18 mouse cellular contexts compared by ENCODE assay signal in genomic region chr14:118850011-118850695, GRCm38 (mm10).
DNase-seq lines count a peak whose midpoint lies in the region; ATAC-seq and TF ChIP-seq lines count a peak whose summit lies in the region.
"Had no signal": no experiment of that assay in that cellular context is flagged by ENCODE, and none has a peak within 500 bp of the region (broad histone marks: within the 10 kb centered on the region; RNA-seq: fewer than 3 reads in every experiment).

No protein-coding gene starts in this region.

- H3K27me3 ChIP-seq in lung, embryonic 14.5 days (ENCODE audit: insufficient read depth, low read length), result no peaks in the 10 kb centered on the region
- H3K27me3 ChIP-seq in stomach, postnatal 0 days (ENCODE audit: control insufficient read depth, insufficient read depth, low read length), result no peaks in the 10 kb centered on the region

- no peaks in the 10 kb centered on the region for H3K36me3 ChIP-seq in lung, embryonic 14.5 days (ENCODE audit: insufficient read depth)
- H3K36me3 ChIP-seq in stomach, postnatal 0 days (ENCODE audit: control insufficient read depth, insufficient read depth, low read length), result no peaks in the 10 kb centered on the region
- H3K36me3 ChIP-seq: heart, embryonic 15.5 days; hindbrain, embryonic 12.5 days; liver, embryonic 13.5 days had no signal

- H3K9me3 ChIP-seq in lung, embryonic 14.5 days (ENCODE audit: low read depth, low read length), result no peaks in the 10 kb centered on the region
- no peaks in the 10 kb centered on the region for H3K9me3 ChIP-seq in stomach, postnatal 0 days (ENCODE audit: control insufficient read depth, low read length)
- H3K9me3 ChIP-seq: forebrain, embryonic 13.5 days; heart, embryonic 15.5 days; hindbrain, embryonic 12.5 days; liver, embryonic 13.5 days had no signal

- 56% methylated on average over 11 of the region's 11 CpGs for WGBS in lung, embryonic 14.5 days
- 65% methylated on average over 11 of the region's 11 CpGs for WGBS in stomach, postnatal 0 days

- TF ChIP-seq CTCF in lung, embryonic 14.5 days (IDR thresholded peaks at IDR 0.05; ENCODE audit: low read depth), result no peak
- no peak for TF ChIP-seq CTCF in stomach, postnatal 0 days (IDR thresholded peaks at IDR 0.05; ENCODE audit: low read depth)

- peak overlapping the region; percentile 36 for H3K4me2 ChIP-seq in lung, embryonic 14.5 days
- H3K4me2 ChIP-seq in stomach, postnatal 0 days (replicated peaks; ENCODE audit: low read depth), result no peak overlapping the region
- H3K4me2 ChIP-seq: forebrain, embryonic 13.5 days; heart, embryonic 15.5 days; hindbrain, embryonic 12.5 days; liver, embryonic 13.5 days; midbrain, embryonic 11.5 days had no signal

- peak; percentile 26 for ATAC-seq in activated CD4-positive, CD25-positive, alpha-beta regulatory T cell, adult 4 months
- ATAC-seq in lung, embryonic 14.5 days (ENCODE audit: insufficient read depth), result no peak
- ATAC-seq in megakaryocyte, adult 5-6 weeks (ENCODE audit: poor library complexity, severe bottlenecking), result peak; percentile 1; the same call in 1 of the 2 replicates
- no peak for ATAC-seq in stomach, postnatal 0 days (ENCODE audit: low FRiP score, low TSS enrichment)
- no peak for ATAC-seq in erythroblast, adult 5-6 weeks (replicated peaks; ENCODE audit: low FRiP score, poor library complexity, severe bottlenecking)
- ATAC-seq: forebrain, embryonic 13.5 days; intestine, postnatal 0 days had no signal

- H3K4me3 ChIP-seq in lung, embryonic 14.5 days (ENCODE audit: low read depth, low read length), result no peak overlapping the region
- H3K4me3 ChIP-seq in stomach, postnatal 0 days (ENCODE audit: low read depth, low read length), result no peak overlapping the region
- H3K4me3 ChIP-seq: forebrain, embryonic 13.5 days; heart, embryonic 15.5 days; hindbrain, embryonic 12.5 days; liver, embryonic 13.5 days had no signal

- no peak overlapping the region for H3K9ac ChIP-seq in lung, embryonic 14.5 days
- no peak overlapping the region for H3K9ac ChIP-seq in stomach, postnatal 0 days (ENCODE audit: low read length)
- H3K9ac ChIP-seq: forebrain, embryonic 13.5 days; heart, embryonic 15.5 days; hindbrain, embryonic 12.5 days; liver, embryonic 13.5 days had no signal

- TF ChIP-seq EP300 in stomach, postnatal 0 days (optimal IDR thresholded peaks at IDR 0.05), result no peak

- H3K4me1 ChIP-seq in lung, embryonic 14.5 days (ENCODE audit: insufficient read depth), result peaks cover 3% of the 10 kb centered on the region; the same call in 1 of the 2 replicates
- no peaks in the 10 kb centered on the region for H3K4me1 ChIP-seq in stomach, postnatal 0 days (replicated peaks; ENCODE audit: control insufficient read depth, insufficient read depth)

- peak overlapping the region; percentile 78 for H3K27ac ChIP-seq in lung, embryonic 14.5 days (ENCODE audit: low read depth)
- 0 out of 2 replicates have a peak overlapping the region, but pooled peaks have one; percentile 5 for H3K27ac ChIP-seq in stomach, postnatal 0 days (replicated peaks)
- H3K27ac ChIP-seq: forebrain, embryonic 13.5 days; heart, embryonic 15.5 days; hindbrain, embryonic 12.5 days; liver, embryonic 13.5 days had no signal

- no peak for DNase-seq in lung, embryonic 14.5 days
- no peak for DNase-seq in stomach, postnatal 0 days (ENCODE audit: low spot score)
- DNase-seq in gastrocnemius, adult 18-20 months (ENCODE audit: low spot score), result no peak
- no peak for DNase-seq in cerebellum, postnatal 4 days (ENCODE audit: low spot score in 2 of 2)
- DNase-seq: heart, adult 18-20 months; kidney, postnatal 36 days; liver, embryonic 13.5 days; retina, postnatal 1 day; spleen, adult 18-20 months; thymus, adult 18-20 months had no signal

Comparison
In these comparisons a context has a peak if more than half of its experiments do, and no peak if none do; other contexts are left out.
1. ATAC-seq: peak in activated CD4-positive, CD25-positive, alpha-beta regulatory T cell, adult 4 months (single experiment) and megakaryocyte, adult 5-6 weeks (single experiment); none in lung, embryonic 14.5 days (single experiment), stomach, postnatal 0 days (single experiment) and erythroblast, adult 5-6 weeks (single experiment).